Mouse (Mus musculus) hindbrain, postnatal 0 days (tissue): Measurements from ENCODE around the gene Irak4. TPM values are rescaled to one million over a fixed set of nuclear protein-coding genes. Genes with fewer than 3 reads are reported as not detected.

Source experiments
- ATAC-seq: fragments of 200-750 bp; cut with Nextera tagmentation; 2 replicates; pipeline ENCODE4 v1.8.0; 2017; ENCODE audit warnings: mild to moderate bottlenecking, moderate TSS enrichment, moderate library complexity
- DNase-seq: peaks from one replicate; pipeline ENCODE4 v3.0.0-alpha.2; 2015; ENCODE audit warnings: low spot score
- H3K27ac ChIP-seq: fragments of 300-500 bp; sonication (generic); 2 replicates; pipeline ENCODE4 v1.5.1; 2014; ENCODE audit warnings: mild to moderate bottlenecking
- H3K27me3 ChIP-seq: fragments of 300-500 bp; sonication (generic); 2 replicates; pipeline ENCODE4 v1.6.1; 2014; ENCODE audit warnings: low read length, mixed read lengths; ENCODE audit not compliant: insufficient read depth
- H3K36me3 ChIP-seq: fragments of 300-500 bp; sonication (generic); 2 replicates; pipeline ENCODE4 v1.6.1; 2014; ENCODE audit warnings: low read length, mixed read lengths; ENCODE audit not compliant: insufficient read depth
- H3K4me1 ChIP-seq: fragments of 300-500 bp; sonication (generic); 2 replicates; pipeline ENCODE4 v1.6.1; 2014; ENCODE audit warnings: antibody characterized with exemption, low read length, mixed read lengths; ENCODE audit not compliant: insufficient read depth
- H3K4me2 ChIP-seq: fragments of 300-500 bp; sonication (generic); 2 replicates; pipeline ENCODE4 v1.6.1; 2014; ENCODE audit warnings: low read depth, mild to moderate bottlenecking, low read length, moderate library complexity, mixed read lengths
- H3K4me3 ChIP-seq: fragments of 300-500 bp; sonication (generic); 2 replicates; pipeline ENCODE4 v1.5.1; 2014; ENCODE audit warnings: low read length
- H3K9ac ChIP-seq: fragments of 300-500 bp; sonication (generic); replicated peaks from 2 replicates; pipeline ENCODE4 v1.6.1; 2014; ENCODE audit warnings: mild to moderate bottlenecking, low read length, moderate library complexity, mixed read lengths
- H3K9me3 ChIP-seq: fragments of 300-500 bp; sonication (generic); 2 replicates; pipeline ENCODE4 v1.6.1; 2016; ENCODE audit warnings: low read length, mixed read lengths
- CTCF ChIP-seq: IDR thresholded peaks from 2 replicates; pipeline ENCODE4 v1.5.1; 2016; ENCODE audit warnings: antibody characterized with exemption, control low read depth, low read depth
- WGBS: fragments of 180-500 bp; shearing (Covaris S2); extraction: QIAGEN DNeasy Blood & Tissue Kit; methylation state at CpG from one replicate; pipeline ENCODE4 v1.1.7; 2014; 5-methylcytosine and 5-hydroxymethylcytosine counted together
- polyA plus RNA-seq: library from polyadenylated mRNA; unstranded; fragments of >200 nt; fragmentation: Nextera tagmentation; extraction: Ambion mirVana; gene quantifications from 2 replicates; pipeline ENCODE4 v1.2.1, GENCODE M21; 2015
- total RNA-seq: library from RNA; depleted of rRNA; stranded (reverse); fragments of >200 nt; gene quantifications from 2 replicates; pipeline ENCODE4 v1.2.3, GENCODE M21; 2014; rRNA removed

Irak4 gene
- total RNA-seq (0.52 and 0.90 TPM in 2 replicates), polyA plus RNA-seq (1.9 and 2.1 TPM in 2 replicates)

- H3K9me3 ChIP-seq = no peaks in the 10 kb centered on the region
- DNase-seq = peak; percentile 96
- no peaks in the 10 kb centered on the region for H3K4me1 ChIP-seq
- peak within 1 kb of the TSS; percentile 63 for H3K9ac ChIP-seq
- peak; percentile 17 for TF ChIP-seq CTCF
- H3K4me3 ChIP-seq = peak within 1 kb of the TSS; percentile 86
- H3K4me2 ChIP-seq = peak within 1 kb of the TSS; percentile 80
- no peaks in the 10 kb centered on the region for H3K36me3 ChIP-seq
- under 1% methylated on average over 45 of the region's 45 CpGs for WGBS
- no peaks in the 10 kb centered on the region for H3K27me3 ChIP-seq
- peak within 1 kb of the TSS; percentile 74 for H3K27ac ChIP-seq
- ATAC-seq = peak; percentile 99
These were observed at the start of gene Irak4, which contains the start of gene Pus7l for GRCm38 (mm10) chr15:94543409-94544051. Irak4 (plus strand) TSS chr15:94543643. Pus7l (minus strand) TSS chr15:94543547.

GRCm38 (mm10) chr15:94494445-94494844 lies 49.0 kb upstream of the Irak4 start:
- H3K4me2 ChIP-seq = no peak overlapping the region
- ATAC-seq = no peak
- H3K9me3 ChIP-seq = no peaks in the 10 kb centered on the region
- WGBS = 98% methylated on average over 1 of the region's 1 CpGs
- H3K27ac ChIP-seq = no peak overlapping the region
- H3K36me3 ChIP-seq = no peaks in the 10 kb centered on the region
- TF ChIP-seq CTCF = peak; percentile 33; the same call in 1 of the 2 replicates
- no peak overlapping the region for H3K9ac ChIP-seq
- no peaks in the 10 kb centered on the region for H3K4me1 ChIP-seq
- no peak for DNase-seq
- H3K4me3 ChIP-seq = no peak overlapping the region
- no peaks in the 10 kb centered on the region for H3K27me3 ChIP-seq

- H3K27ac ChIP-seq = no peak overlapping the region
- H3K9ac ChIP-seq = no peak overlapping the region
- no peaks in the 10 kb centered on the region for H3K36me3 ChIP-seq
- H3K27me3 ChIP-seq = no peaks in the 10 kb centered on the region
- ATAC-seq (no peak), DNase-seq (no peak)
- no peak overlapping the region for H3K4me2 ChIP-seq
- TF ChIP-seq CTCF = no peak
- WGBS = 75% methylated on average over 10 of the region's 10 CpGs
- H3K4me3 ChIP-seq = no peak overlapping the region
- H3K4me1 ChIP-seq = no peaks in the 10 kb centered on the region
- no peaks in the 10 kb centered on the region for H3K9me3 ChIP-seq
These were observed 47.5 kb upstream of the Irak4 start for GRCm38 (mm10) chr15:94495936-94496335.

GRCm38 (mm10) chr15:94499260-94499659 lies 44.2 kb upstream of the Irak4 start:
- Histone ChIP-seq H3K36me3 (no peaks in the 10 kb centered on the region), H3K9me3 (no peaks in the 10 kb centered on the region), H3K27ac (no peak overlapping the region), H3K4me3 (no peak overlapping the region), H3K4me2 (no peak overlapping the region), H3K4me1 (no peaks in the 10 kb centered on the region; the same call in 1 of the 2 replicates), H3K9ac (no peak overlapping the region), H3K27me3 (no peaks in the 10 kb centered on the region)
- TF ChIP-seq CTCF = no peak
- WGBS = 89% methylated on average over 1 of the region's 1 CpGs
- no peak for ATAC-seq
- no peak for DNase-seq

GRCm38 (mm10) chr15:94503451-94504215 lies 39.8 kb upstream of the Irak4 start:
- H3K4me1 ChIP-seq = no peaks in the 10 kb centered on the region; the same call in 1 of the 2 replicates
- peak; percentile 74 for DNase-seq

GRCm38 (mm10) chr15:94517913-94518491 lies 25.4 kb upstream of the Irak4 start:
- ATAC-seq (no peak), DNase-seq (no peak)
- WGBS = 78% methylated on average over 16 of the region's 16 CpGs
- no peak overlapping the region for H3K27ac ChIP-seq
- no peak overlapping the region for H3K9ac ChIP-seq
- no peak overlapping the region for H3K4me3 ChIP-seq
- no peaks in the 10 kb centered on the region for H3K27me3 ChIP-seq
- no peak overlapping the region for H3K4me2 ChIP-seq
- H3K9me3 ChIP-seq = no peaks in the 10 kb centered on the region; the same call in 1 of the 2 replicates
- no peaks in the 10 kb centered on the region for H3K4me1 ChIP-seq
- no peak for TF ChIP-seq CTCF
- peaks cover 3% of the 10 kb centered on the region; the same call in 1 of the 2 replicates for H3K36me3 ChIP-seq

More at GRCm38 (mm10) chr15:94503451-94504215, 39.8 kb upstream of the Irak4 start:
- 31% methylated on average over 12 of the region's 12 CpGs for WGBS
- Histone ChIP-seq H3K27ac (no peak overlapping the region), H3K36me3 (no peaks in the 10 kb centered on the region), H3K27me3 (no peaks in the 10 kb centered on the region), H3K4me2 (no peak overlapping the region), H3K9ac (no peak overlapping the region), H3K9me3 (no peaks in the 10 kb centered on the region), H3K4me3 (no peak overlapping the region)
- ATAC-seq = 0 out of 2 replicates have a peak, but pooled peaks have one; percentile 47
- no peak for TF ChIP-seq CTCF
